Mouse (Mus musculus): ENCODE measurements at regions not wholly inside any gene's neighbourhood (a gene's known extent, or its start where the extent isn't known, plus 50 kb on each side); places are given as distances from the start of the nearest gene placed in this dataset.

DNA sequence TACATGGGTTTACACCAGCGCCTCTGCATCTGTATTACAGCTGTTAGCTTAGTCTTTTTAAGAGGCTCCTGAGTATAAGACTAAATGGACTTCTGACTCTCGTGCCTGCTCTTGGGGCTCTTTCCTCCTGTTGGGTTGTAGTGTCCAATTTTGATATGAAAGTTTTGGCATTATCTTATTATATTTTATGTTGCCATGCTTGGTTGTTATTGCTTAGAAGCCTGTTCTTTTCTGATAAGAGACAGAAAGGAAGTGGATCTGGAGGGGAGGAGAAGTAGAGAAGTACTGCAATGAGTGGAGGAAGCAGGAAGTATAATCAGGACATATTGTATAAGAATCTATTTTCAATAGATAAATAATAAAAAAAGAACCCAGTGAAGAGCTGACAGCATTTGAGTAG, 334.0 kb upstream of the C9orf72 start:
- no peak for ATAC-seq
- Histone ChIP-seq H3K4me1 (replicated peaks; ENCODE audit: control insufficient read depth, insufficient read depth, low read length) (no peaks in the 10 kb centered on the region), H3K36me3 (ENCODE audit: control insufficient read depth, insufficient read depth) (no peaks in the 10 kb centered on the region), H3K27ac (ENCODE audit: low read depth, low read length) (no peak overlapping the region), H3K4me3 (ENCODE audit: low read depth, low read length) (no peak overlapping the region), H3K4me2 (replicated peaks; ENCODE audit: low read depth) (no peak overlapping the region), H3K27me3 (replicated peaks; ENCODE audit: control insufficient read depth, insufficient read depth, low read length) (no peaks in the 10 kb centered on the region), H3K9me3 (ENCODE audit: control insufficient read depth) (no peaks in the 10 kb centered on the region), H3K9ac (ENCODE audit: low read depth, low read length) (no peak overlapping the region)
- TF ChIP-seq CTCF (IDR thresholded peaks at IDR 0.05; ENCODE audit: low read depth) = no peak
- WGBS = 83% methylated on average over 2 of the region's 2 CpGs

- H3K9me3 ChIP-seq (ENCODE audit: control insufficient read depth) = no peaks in the 10 kb centered on the region
- no peak overlapping the region for H3K4me3 ChIP-seq (ENCODE audit: low read depth, low read length)
- no peak overlapping the region for H3K27ac ChIP-seq (ENCODE audit: low read depth, low read length)
- no peak overlapping the region for H3K9ac ChIP-seq (ENCODE audit: low read depth, low read length)
- no peak for ATAC-seq
- no peaks in the 10 kb centered on the region for H3K36me3 ChIP-seq (ENCODE audit: control insufficient read depth, insufficient read depth)
- H3K27me3 ChIP-seq (replicated peaks; ENCODE audit: control insufficient read depth, insufficient read depth, low read length) = no peaks in the 10 kb centered on the region
- WGBS = 96% methylated on average over 1 of the region's 1 CpGs
- TF ChIP-seq CTCF (IDR thresholded peaks at IDR 0.05; ENCODE audit: low read depth) = no peak
- H3K4me2 ChIP-seq (replicated peaks; ENCODE audit: low read depth) = no peak overlapping the region
- H3K4me1 ChIP-seq (replicated peaks; ENCODE audit: control insufficient read depth, insufficient read depth, low read length) = no peaks in the 10 kb centered on the region
Observed at GRCm38 (mm10) chr4:35553309-35553708, 327.3 kb upstream of the C9orf72 start.

DNA sequence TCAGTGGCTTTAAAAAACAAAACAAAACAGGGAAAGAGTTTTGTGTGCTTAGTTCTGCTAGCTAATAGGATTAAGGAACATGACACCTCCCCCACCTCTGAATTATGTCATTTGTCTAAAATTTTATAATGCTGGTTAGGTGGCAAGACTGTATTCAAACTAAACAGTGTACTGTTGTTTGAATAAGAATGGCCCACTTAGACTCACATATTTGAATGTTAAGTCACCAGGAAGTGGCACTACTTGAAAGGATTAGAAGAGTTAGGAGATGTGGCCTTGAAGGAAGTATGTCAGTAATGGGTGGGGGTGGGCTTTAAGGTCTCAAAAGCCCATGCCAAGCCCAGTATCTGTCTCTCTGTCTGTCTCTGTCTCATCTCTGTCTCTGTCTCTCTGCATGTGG, 326.0 kb upstream of the C9orf72 start:
- no peak overlapping the region for H3K4me2 ChIP-seq (replicated peaks; ENCODE audit: low read depth)

GRCm38 (mm10) chr4:35534565-35535279, 308.7 kb upstream of the C9orf72 start:
- Histone ChIP-seq H3K27me3 (replicated peaks; ENCODE audit: control insufficient read depth, insufficient read depth, low read length) (no peaks in the 10 kb centered on the region), H3K36me3 (ENCODE audit: control insufficient read depth, insufficient read depth) (no peaks in the 10 kb centered on the region), H3K9ac (ENCODE audit: low read depth, low read length) (no peak overlapping the region), H3K4me3 (ENCODE audit: low read depth, low read length) (no peak overlapping the region), H3K4me1 (replicated peaks; ENCODE audit: control insufficient read depth, insufficient read depth, low read length) (no peaks in the 10 kb centered on the region), H3K4me2 (replicated peaks; ENCODE audit: low read depth) (no peak overlapping the region), H3K27ac (ENCODE audit: low read depth, low read length) (no peak overlapping the region), H3K9me3 (ENCODE audit: control insufficient read depth) (no peaks in the 10 kb centered on the region)
- 58% methylated on average over 6 of the region's 6 CpGs for WGBS
- no peak for ATAC-seq
- no peak for TF ChIP-seq CTCF (IDR thresholded peaks at IDR 0.05; ENCODE audit: low read depth)

More for the DNA sequence above, 326.0 kb upstream of the C9orf72 start:
- Histone ChIP-seq H3K4me1 (replicated peaks; ENCODE audit: control insufficient read depth, insufficient read depth, low read length) (no peaks in the 10 kb centered on the region), H3K27me3 (replicated peaks; ENCODE audit: control insufficient read depth, insufficient read depth, low read length) (no peaks in the 10 kb centered on the region), H3K9me3 (ENCODE audit: control insufficient read depth) (no peaks in the 10 kb centered on the region), H3K4me3 (ENCODE audit: low read depth, low read length) (no peak overlapping the region), H3K9ac (ENCODE audit: low read depth, low read length) (no peak overlapping the region), H3K36me3 (ENCODE audit: control insufficient read depth, insufficient read depth) (no peaks in the 10 kb centered on the region), H3K27ac (ENCODE audit: low read depth, low read length) (no peak overlapping the region)
- no peak for ATAC-seq
- TF ChIP-seq CTCF (IDR thresholded peaks at IDR 0.05; ENCODE audit: low read depth) = no peak

DNA sequence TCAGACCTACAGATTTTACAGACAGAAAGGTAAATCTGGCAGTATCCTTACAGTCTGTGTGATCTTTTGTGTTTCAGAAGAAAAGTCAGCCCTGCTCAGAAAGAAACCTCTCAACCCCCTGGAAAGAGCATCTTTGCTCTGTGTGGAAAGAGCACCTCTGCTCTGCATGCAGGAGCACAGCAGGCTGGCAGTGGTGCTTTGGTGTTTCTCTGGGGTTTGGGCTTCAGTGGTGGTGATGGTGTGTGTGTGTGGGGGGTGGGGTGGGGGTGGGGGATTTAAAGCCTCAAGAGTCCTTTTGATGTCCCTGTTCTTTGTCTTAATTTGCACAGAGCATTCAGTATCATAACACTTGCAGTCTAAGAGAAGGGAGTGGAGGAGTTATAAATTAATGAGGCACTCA, 308.2 kb upstream of the C9orf72 start:
- no peak overlapping the region for H3K4me2 ChIP-seq (replicated peaks; ENCODE audit: low read depth)
- no peak for ATAC-seq
- TF ChIP-seq CTCF (IDR thresholded peaks at IDR 0.05; ENCODE audit: low read depth) = no peak
- H3K9me3 ChIP-seq (ENCODE audit: control insufficient read depth) = no peaks in the 10 kb centered on the region
- H3K27me3 ChIP-seq (replicated peaks; ENCODE audit: control insufficient read depth, insufficient read depth, low read length) = no peaks in the 10 kb centered on the region
- no peaks in the 10 kb centered on the region for H3K4me1 ChIP-seq (replicated peaks; ENCODE audit: control insufficient read depth, insufficient read depth, low read length)
- no peak overlapping the region for H3K4me3 ChIP-seq (ENCODE audit: low read depth, low read length)
- H3K9ac ChIP-seq (ENCODE audit: low read depth, low read length) = no peak overlapping the region
- no peak overlapping the region for H3K27ac ChIP-seq (ENCODE audit: low read depth, low read length)
- H3K36me3 ChIP-seq (ENCODE audit: control insufficient read depth, insufficient read depth) = no peaks in the 10 kb centered on the region
